Mouse (Mus musculus): ENCODE measurements around the gene A830031A19Rik. TPM values are rescaled to one million over a fixed set of nuclear protein-coding genes. Genes with fewer than 3 reads are reported as not detected.

The A830031A19Rik gene
- polyA plus RNA-seq, 1 experiment from 2014 or later, result not detected

DNA sequence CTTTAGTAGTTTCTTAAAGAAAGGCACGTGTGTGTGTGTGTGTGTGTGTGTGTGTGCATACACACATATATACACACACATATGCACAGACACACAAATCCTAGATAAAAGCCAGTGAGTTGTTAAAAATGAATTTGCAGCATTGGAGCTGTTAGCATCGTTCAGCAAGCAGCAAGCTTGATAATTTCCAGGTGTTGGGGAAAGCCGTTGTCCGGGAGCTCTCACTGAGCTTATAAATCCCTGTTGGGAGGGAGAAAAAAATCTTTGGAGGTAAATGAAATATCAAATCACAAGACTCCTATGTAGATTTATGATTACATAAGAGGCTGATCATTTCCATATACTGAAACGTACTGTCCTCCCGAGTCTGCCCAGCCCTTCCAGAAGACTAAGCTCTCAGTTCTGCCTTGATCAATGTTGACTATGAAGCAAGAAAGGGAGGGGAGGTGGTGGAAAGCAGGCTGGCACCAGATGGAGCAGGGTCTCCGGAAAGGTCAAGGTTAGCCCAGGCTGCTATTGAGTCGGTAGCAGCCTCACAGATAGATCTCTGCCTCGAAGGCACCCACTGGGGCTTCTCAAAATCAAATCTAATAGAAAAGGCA, 12.3 kb downstream of the A830031A19Rik start:
- Histone ChIP-seq H3K27ac (0 out of 2 replicates have a peak overlapping the region, but pooled peaks have one; percentile 42), H3K36me3 (no peaks in the 10 kb centered on the region), H3K9me3 (replicated peaks) (no peaks in the 10 kb centered on the region), H3K27me3 (ENCODE audit: low read depth, poor library complexity, severe bottlenecking) (peaks cover 10% of the 10 kb centered on the region), H3K4me3 (peak overlapping the region; percentile 11; the same call in 1 of the 2 replicates), H3K4me1 (peaks cover 75% of the 10 kb centered on the region)
- WGBS, result 13% methylated on average over 9 of the region's 9 CpGs
- peak; percentile 62 for DNase-seq (ENCODE audit: low spot score)

DNA sequence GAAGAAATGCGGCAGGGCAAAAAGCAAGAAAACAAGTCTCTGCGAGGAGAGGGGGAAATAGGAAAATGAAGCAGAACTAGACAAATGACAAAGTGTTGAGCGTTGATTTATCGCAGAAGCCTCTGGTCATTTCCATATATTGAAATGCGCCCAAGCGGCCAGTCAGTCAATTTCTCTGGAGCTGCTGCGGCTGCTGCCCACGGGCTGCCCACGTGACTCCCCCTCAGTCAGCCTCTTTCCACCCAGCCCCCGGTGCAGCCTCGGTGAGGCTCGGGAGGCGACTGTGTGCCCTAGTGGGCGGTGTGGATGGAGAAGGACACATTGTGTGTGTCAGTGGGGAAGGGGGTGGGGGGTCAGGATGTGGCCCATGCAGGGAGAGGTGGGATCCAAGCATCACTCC, 13.0 kb downstream of the A830031A19Rik start:
- WGBS, result 1% methylated on average over 14 of the region's 14 CpGs
- Histone ChIP-seq H3K4me1 (peaks cover 75% of the 10 kb centered on the region), H3K27me3 (ENCODE audit: low read depth, poor library complexity, severe bottlenecking) (peaks cover 10% of the 10 kb centered on the region), H3K9me3 (replicated peaks) (no peaks in the 10 kb centered on the region), H3K27ac (peak overlapping the region; percentile 78), H3K36me3 (no peaks in the 10 kb centered on the region), H3K4me3 (peak overlapping the region; percentile 44)
- DNase-seq (ENCODE audit: low spot score), result peak; percentile 70

DNA sequence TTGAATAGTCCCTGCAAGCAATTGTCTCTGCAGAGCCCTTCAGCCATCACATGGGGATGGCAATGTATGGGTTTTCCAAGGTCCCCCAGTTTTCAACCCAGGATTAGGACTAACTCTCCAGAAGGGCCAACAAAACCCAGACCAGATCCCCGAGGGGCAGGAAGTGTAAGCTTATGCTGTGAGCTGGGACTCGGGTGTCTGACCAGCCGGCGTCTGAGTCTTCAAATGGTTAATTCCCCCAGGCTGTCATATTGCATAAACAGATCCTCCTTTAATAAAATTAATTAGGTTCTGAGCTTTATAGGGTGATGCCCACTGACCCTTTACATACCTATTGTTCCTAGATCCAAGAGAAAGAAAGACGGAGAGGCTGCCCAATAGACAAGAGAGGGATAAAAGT, 14.4 kb downstream of the A830031A19Rik start:
- H3K9me3 ChIP-seq (replicated peaks), result no peaks in the 10 kb centered on the region
- H3K4me3 ChIP-seq, result peak overlapping the region; percentile 38
- peak overlapping the region; percentile 67 for H3K27ac ChIP-seq
- peaks cover 67% of the 10 kb centered on the region for H3K4me1 ChIP-seq
- H3K27me3 ChIP-seq (ENCODE audit: low read depth, poor library complexity, severe bottlenecking), result peaks cover 10% of the 10 kb centered on the region
- DNase-seq (ENCODE audit: low spot score), result no peak
- WGBS, result 2% methylated on average over 5 of the region's 5 CpGs
- no peaks in the 10 kb centered on the region for H3K36me3 ChIP-seq

DNA sequence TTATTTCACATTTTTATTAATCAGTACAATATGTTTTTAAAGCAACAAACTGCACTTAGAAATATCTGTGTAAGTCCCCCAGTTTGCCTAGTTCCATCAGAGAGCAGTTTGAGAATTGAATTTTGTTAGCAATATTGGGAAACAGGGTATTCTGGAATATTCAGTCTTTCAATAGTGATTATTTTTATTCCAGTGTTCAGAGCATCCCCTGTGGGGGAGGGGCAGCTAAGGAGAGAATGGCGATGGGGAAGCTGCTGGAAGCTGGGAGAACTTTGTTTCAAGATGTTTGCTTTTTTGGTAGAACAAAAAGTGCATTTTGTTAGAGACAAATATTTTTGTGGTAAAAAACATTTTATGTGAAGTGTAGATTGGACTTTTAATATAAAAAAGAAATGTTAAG, 15.7 kb downstream of the A830031A19Rik start:
- WGBS, result 10% methylated on average over 1 of the region's 1 CpGs
- H3K27me3 ChIP-seq (ENCODE audit: low read depth, poor library complexity, severe bottlenecking), result peaks cover 8% of the 10 kb centered on the region
- no peak for DNase-seq (ENCODE audit: low spot score)
- H3K4me3 ChIP-seq, result no peak overlapping the region
- H3K27ac ChIP-seq, result no peak overlapping the region
- H3K36me3 ChIP-seq, result no peaks in the 10 kb centered on the region
- H3K9me3 ChIP-seq (replicated peaks), result no peaks in the 10 kb centered on the region
- peaks cover 60% of the 10 kb centered on the region for H3K4me1 ChIP-seq

DNA sequence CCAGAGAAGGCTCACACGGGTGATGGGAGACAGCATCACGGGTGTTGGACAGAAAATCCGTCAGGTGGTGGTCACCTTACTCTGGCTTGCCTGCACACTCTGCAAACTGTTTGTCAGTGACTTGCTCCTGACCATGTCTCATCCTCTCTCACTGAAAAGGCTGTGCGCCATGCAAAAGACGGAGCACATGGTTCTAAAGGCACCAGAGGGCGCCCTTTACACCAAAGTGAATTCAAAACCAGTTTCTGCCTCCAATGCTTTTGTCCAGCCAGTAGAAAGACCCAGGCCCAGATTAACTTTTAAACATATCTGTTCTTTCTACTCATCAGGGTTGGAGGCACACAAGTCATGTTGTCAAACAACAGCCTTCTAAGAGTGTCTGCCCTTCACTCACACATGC, 22.0 kb downstream of the A830031A19Rik start:
- H3K27ac ChIP-seq, result no peak overlapping the region
- H3K36me3 ChIP-seq, result no peaks in the 10 kb centered on the region
- DNase-seq (ENCODE audit: low spot score), result peak; percentile 51
- H3K4me3 ChIP-seq, result no peak overlapping the region
- 62% methylated on average over 6 of the region's 6 CpGs for WGBS
- H3K9me3 ChIP-seq (replicated peaks), result no peaks in the 10 kb centered on the region
- H3K27me3 ChIP-seq (ENCODE audit: low read depth, poor library complexity, severe bottlenecking), result peaks cover 23% of the 10 kb centered on the region
- H3K4me1 ChIP-seq, result peaks cover 18% of the 10 kb centered on the region

DNA sequence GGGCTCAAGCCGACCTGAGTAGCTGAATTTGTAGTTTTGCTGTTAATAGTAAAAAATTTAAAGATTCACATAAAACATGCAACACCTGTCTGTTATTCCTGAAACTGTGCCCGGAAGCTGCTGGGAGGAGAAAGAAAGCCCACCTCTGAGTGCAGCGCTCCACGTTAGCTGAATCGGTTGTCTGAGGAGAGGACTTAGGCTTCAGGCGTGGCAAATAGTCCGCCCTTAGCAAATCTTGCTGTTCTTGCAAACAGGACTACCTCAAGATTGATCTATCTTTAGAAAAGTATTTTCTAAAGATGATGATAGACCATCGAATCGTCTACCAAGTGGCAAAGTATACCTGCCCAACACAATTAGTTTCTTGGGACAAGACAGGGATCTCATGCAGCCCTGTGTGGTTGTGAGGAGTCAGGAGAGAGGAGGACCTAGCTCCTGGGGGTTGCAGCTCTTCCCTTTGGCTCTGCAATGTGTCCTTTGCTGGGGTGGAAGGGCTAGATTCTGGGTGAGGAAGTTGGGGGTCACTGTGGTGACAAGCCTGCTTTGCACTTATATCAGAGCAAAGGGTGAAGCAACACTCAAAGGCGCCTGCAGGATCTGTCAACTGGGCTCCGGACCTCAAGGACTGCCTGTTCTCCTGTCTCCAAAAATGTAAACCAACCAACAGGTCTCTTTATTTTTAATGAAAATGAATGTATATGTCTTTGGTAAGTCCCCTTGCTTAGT, 24.7 kb downstream of the A830031A19Rik start:
- DNase-seq (ENCODE audit: low spot score), result no peak
- 80% methylated on average over 11 of the region's 11 CpGs for WGBS
- Histone ChIP-seq H3K36me3 (no peaks in the 10 kb centered on the region), H3K4me1 (peaks cover 18% of the 10 kb centered on the region), H3K9me3 (replicated peaks) (no peaks in the 10 kb centered on the region), H3K27ac (peak overlapping the region; percentile 94; the same call in 1 of the 2 replicates), H3K27me3 (ENCODE audit: low read depth, poor library complexity, severe bottlenecking) (peaks cover 31% of the 10 kb centered on the region), H3K4me3 (peak overlapping the region; percentile 58; the same call in 1 of the 2 replicates)

DNA sequence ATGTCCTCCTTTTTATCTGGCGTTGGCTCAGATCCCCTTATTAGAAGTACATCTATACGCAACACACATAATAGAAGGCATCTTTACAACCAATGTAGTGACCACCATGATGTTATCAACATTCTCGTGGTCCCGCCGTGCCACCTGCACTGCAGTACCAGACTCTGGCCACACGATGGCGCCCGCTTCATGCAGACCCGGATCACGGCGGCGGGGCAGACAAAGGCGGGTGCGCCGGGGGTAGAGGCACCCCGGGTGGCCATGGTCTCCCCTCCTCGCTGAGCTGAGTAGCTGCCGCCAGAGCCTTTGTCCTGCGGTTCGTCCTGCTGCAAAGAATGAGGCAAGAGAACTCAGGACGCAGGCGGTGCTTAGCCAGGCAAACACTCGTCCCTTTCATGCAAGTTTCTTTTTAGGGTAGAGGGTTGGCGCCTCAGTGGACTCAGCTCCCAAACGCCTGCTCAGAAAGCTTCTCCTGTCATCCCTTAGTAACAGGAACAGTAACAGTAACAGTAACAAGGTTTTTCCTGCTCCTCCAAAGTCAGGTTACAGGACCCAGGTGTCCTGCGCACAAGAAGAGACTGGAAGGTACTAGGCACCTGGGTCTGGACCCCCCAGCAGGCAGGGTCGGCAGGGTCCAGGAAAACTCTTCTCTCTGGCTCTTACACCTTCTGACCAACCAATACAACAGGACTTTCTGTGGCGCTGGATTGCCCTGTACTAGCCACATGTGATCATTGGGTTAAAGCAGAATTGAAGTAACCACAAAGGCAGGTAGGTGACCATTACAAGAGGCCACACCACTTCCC, 25.4 kb downstream of the A830031A19Rik start:
- peaks cover 18% of the 10 kb centered on the region for H3K4me1 ChIP-seq
- H3K9me3 ChIP-seq (replicated peaks), result no peaks in the 10 kb centered on the region
- H3K27ac ChIP-seq, result peak overlapping the region; percentile 94
- WGBS, result 7% methylated on average over 28 of the region's 28 CpGs
- peak; percentile 96 for DNase-seq (ENCODE audit: low spot score)
- peak overlapping the region; percentile 58 for H3K4me3 ChIP-seq
- no peaks in the 10 kb centered on the region for H3K36me3 ChIP-seq
- peaks cover 31% of the 10 kb centered on the region for H3K27me3 ChIP-seq (ENCODE audit: low read depth, poor library complexity, severe bottlenecking)

DNA sequence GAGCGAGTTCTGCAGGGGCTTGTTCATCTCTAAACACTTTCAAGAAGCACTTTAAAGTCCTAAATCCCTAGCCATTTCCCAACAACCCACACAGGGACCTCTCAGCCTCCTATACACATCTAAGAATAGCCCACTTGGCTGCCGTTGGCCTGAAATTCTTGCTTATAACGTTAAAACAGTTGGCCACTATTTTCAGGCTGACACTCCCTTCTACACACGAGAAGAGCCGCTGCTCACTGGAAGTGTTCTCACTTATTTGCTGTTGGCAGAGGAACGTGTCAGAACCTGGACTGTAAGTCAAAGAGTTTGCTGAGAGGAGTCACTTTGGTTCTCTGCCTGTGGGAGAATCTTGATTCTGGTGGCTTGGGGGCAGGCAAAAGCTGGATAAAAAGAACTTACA, 30.8 kb downstream of the A830031A19Rik start:
- H3K27ac ChIP-seq, result no peak overlapping the region
- peaks cover 15% of the 10 kb centered on the region; the same call in 1 of the 2 replicates for H3K27me3 ChIP-seq (ENCODE audit: low read depth, poor library complexity, severe bottlenecking)
- no peaks in the 10 kb centered on the region for H3K36me3 ChIP-seq
- H3K4me3 ChIP-seq, result no peak overlapping the region
- DNase-seq (ENCODE audit: low spot score), result no peak
- H3K4me1 ChIP-seq, result no peaks in the 10 kb centered on the region
- 85% methylated on average over 6 of the region's 6 CpGs for WGBS
- no peaks in the 10 kb centered on the region for H3K9me3 ChIP-seq (replicated peaks)

DNA sequence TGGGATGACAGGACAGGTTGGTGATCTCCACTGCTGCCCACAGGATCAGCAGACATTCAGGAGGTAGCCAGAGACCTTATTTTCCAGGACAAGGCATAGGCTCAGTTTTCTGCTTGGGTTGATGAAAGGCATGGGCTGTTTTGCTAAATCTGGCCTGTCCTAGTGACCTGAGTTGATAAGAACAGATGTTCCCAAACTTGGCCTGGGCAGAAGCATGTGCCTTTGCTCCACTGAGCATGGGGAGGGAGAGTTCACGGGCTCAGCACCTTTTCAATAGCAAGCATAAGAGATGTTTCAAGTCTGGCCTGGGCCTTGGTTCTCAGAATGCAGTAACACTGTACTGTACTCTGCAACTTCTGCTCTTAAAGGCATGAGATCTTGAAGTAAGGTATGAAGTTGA, 54.1 kb downstream of the A830031A19Rik start:
- no peaks in the 10 kb centered on the region for H3K27me3 ChIP-seq (ENCODE audit: low read depth, poor library complexity, severe bottlenecking)
- 78% methylated on average over 1 of the region's 1 CpGs for WGBS
- 0 out of 2 replicates have a peak, but pooled peaks cover 3% of the 10 kb centered on the region for H3K4me1 ChIP-seq
- no peak overlapping the region for H3K4me3 ChIP-seq
- H3K9me3 ChIP-seq (replicated peaks), result no peaks in the 10 kb centered on the region
- no peaks in the 10 kb centered on the region for H3K36me3 ChIP-seq
- no peak for DNase-seq (ENCODE audit: low spot score)
- H3K27ac ChIP-seq, result no peak overlapping the region

DNA sequence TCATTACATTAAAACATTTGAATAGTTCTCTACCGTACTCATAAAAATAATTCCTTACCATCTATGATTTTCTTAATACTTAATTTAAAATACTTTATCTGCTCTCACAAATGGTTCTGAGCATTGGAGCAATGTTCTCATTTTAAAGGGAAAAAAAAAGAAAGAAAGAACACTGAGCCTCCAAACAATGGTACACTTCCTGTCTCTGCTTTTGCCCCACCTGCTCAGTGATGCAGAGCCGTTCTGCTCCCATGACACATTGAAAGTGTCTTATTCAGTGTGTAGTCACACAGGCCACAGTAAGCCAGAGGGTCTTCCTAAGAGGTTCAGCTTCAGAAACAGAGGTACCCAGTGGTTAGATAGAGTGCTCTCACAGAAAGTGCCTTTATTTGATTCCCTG, 56.1 kb downstream of the A830031A19Rik start:
- Histone ChIP-seq H3K9me3 (replicated peaks) (no peaks in the 10 kb centered on the region), H3K36me3 (no peaks in the 10 kb centered on the region), H3K27me3 (ENCODE audit: low read depth, poor library complexity, severe bottlenecking) (no peaks in the 10 kb centered on the region), H3K4me3 (no peak overlapping the region), H3K4me1 (peaks cover 6% of the 10 kb centered on the region; the same call in 1 of the 2 replicates), H3K27ac (no peak overlapping the region)
- WGBS, result 91% methylated on average over 2 of the region's 2 CpGs
- DNase-seq (ENCODE audit: low spot score), result no peak

DNA sequence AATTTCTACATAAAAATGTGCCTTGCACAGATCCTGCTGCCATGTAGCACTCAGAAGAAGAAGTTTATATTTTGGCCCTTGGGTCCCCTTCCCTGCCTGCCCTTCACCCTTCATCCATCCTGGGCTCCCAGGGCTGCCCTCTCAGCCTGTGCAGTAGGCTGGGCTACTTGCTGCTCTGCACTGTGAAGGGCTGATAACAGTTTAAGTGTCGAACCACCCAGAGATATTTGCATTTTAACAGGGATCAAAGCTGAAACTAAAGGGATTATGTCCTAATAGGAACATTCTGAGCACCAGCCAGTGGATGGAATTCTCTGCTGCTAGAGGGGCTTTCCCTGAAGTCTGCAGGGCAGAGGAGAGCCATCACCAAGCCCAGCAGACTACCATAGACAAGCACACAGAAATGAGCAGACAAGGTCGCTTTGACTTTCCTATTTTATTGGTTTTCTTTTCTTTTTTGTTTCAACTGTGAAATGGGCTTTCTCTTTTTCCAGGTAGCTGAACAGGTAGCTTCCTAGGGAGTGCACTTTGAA, 58.1 kb downstream of the A830031A19Rik start:
- no peak for DNase-seq (ENCODE audit: low spot score)
- no peak overlapping the region for H3K4me3 ChIP-seq
- H3K36me3 ChIP-seq, result no peaks in the 10 kb centered on the region
- H3K4me1 ChIP-seq, result peaks cover 6% of the 10 kb centered on the region; the same call in 1 of the 2 replicates
- WGBS, result 38% methylated on average over 2 of the region's 2 CpGs
- no peak overlapping the region for H3K27ac ChIP-seq
- no peaks in the 10 kb centered on the region for H3K9me3 ChIP-seq (replicated peaks)
- H3K27me3 ChIP-seq (ENCODE audit: low read depth, poor library complexity, severe bottlenecking), result no peaks in the 10 kb centered on the region

DNA sequence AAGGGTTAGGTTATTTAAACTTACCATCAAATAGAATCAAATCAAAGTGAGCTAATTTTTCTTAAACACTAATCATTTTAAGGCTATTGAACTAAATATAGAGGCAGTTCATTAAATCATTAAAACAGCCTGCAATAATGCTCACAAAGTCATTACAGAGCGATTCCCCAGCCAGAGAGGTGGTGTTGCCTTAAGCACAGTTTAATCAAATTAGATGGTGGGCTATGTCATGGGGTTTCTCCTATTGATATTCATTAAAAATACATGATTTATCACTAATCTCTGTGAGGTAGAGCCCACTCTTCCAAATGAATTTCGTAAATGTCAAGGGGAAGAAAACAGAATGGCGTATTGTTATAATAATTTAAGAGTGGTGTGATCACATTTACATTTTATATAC, 58.8 kb downstream of the A830031A19Rik start:
- H3K9me3 ChIP-seq (replicated peaks), result no peaks in the 10 kb centered on the region
- DNase-seq (ENCODE audit: low spot score), result no peak
- H3K4me3 ChIP-seq, result no peak overlapping the region
- no peaks in the 10 kb centered on the region for H3K27me3 ChIP-seq (ENCODE audit: low read depth, poor library complexity, severe bottlenecking)
- H3K27ac ChIP-seq, result no peak overlapping the region
- no peaks in the 10 kb centered on the region for H3K36me3 ChIP-seq
- WGBS, result 82% methylated on average over 3 of the region's 3 CpGs
- H3K4me1 ChIP-seq, result peaks cover 6% of the 10 kb centered on the region; the same call in 1 of the 2 replicates
